Mouse (Mus musculus) CH12.LX (cell line): ENCODE measurements around the gene Coq6.

Experiments
- CHD2 ChIP-seq: IDR thresholded peaks from 2 replicates; pipeline ENCODE4 v1.6.1; 2011; ENCODE audit warnings: low read length, improper control_type of control experiment
- CTCF ChIP-seq, 2 experiments: IDR thresholded peaks in 1 of 2; conservative IDR thresholded peaks in 1 of 2; 2 replicates each; pipeline ENCODE4 v1.5.1; 2011 to 2012; ENCODE audit warnings: low read depth in 2 of 2, low read length in 2 of 2, improper control_type of control experiment in 1 of 2, inconsistent platforms in 1 of 2, mild to moderate bottlenecking in 1 of 2, moderate library complexity in 1 of 2
- E2F4 ChIP-seq: IDR thresholded peaks from 2 replicates; pipeline ENCODE4 v1.6.1; 2011; ENCODE audit warnings: low read depth, low read length, improper control_type of control experiment; ENCODE audit not compliant: insufficient replicate concordance
- EP300 ChIP-seq: IDR thresholded peaks from 2 replicates; pipeline ENCODE4 v1.6.1; 2011; ENCODE audit warnings: low read length, improper control_type of control experiment
- ETS1 ChIP-seq: conservative IDR thresholded peaks from 2 replicates; pipeline ENCODE4 v1.6.1; 2012; ENCODE audit warnings: low read depth, mild to moderate bottlenecking, inconsistent platforms, low read length, improper control_type of control experiment, moderate library complexity
- GABPA ChIP-seq: IDR thresholded peaks from 2 replicates; pipeline ENCODE4 v1.6.1; 2012; ENCODE audit warnings: low read depth, low read length, improper control_type of control experiment, inconsistent platforms; ENCODE audit not compliant: insufficient replicate concordance
- HCFC1 ChIP-seq: IDR thresholded peaks from 2 replicates; pipeline ENCODE4 v1.6.1; 2012; ENCODE audit warnings: low read depth, mild to moderate bottlenecking, inconsistent platforms, low read length, improper control_type of control experiment
- JUND ChIP-seq: conservative IDR thresholded peaks from 2 replicates; pipeline ENCODE4 v1.6.1; 2011; ENCODE audit warnings: low read depth, low read length, improper control_type of control experiment
- MYC ChIP-seq: IDR thresholded peaks from 2 replicates; pipeline ENCODE4 v1.6.1; 2011; ENCODE audit warnings: low read depth, mild to moderate bottlenecking, improper control_type of control experiment, low read length
- POLR2A ChIP-seq: IDR thresholded peaks from 2 replicates; pipeline ENCODE4 v1.6.1; 2011; ENCODE audit warnings: low read depth, mild to moderate bottlenecking, improper control_type of control experiment, low read length
- TCF12 ChIP-seq: IDR thresholded peaks from 2 replicates; pipeline ENCODE4 v1.6.1; 2014; ENCODE audit warnings: low read depth, mild to moderate bottlenecking, inconsistent platforms, low read length, improper control_type of control experiment

- TF ChIP-seq E2F4 (no peak), TCF12 (no peak), GABPA (no peak), JUND (no peak), CTCF (conservative IDR thresholded peaks at IDR 0.05 in 1 of 2, IDR thresholded peaks at IDR 0.05 in 1 of 2; ENCODE audit: low read depth in 2 of 2, low read length in 2 of 2) (no peak), CHD2 (no peak), HCFC1 (no peak), EP300 (no peak), MYC (no peak), POLR2A (no peak), ETS1 (no peak)
Observed at GRCm38 (mm10) chr12:84400653-84401052, 39.2 kb downstream of the Coq6 start.
